In the genomic region with DNA sequence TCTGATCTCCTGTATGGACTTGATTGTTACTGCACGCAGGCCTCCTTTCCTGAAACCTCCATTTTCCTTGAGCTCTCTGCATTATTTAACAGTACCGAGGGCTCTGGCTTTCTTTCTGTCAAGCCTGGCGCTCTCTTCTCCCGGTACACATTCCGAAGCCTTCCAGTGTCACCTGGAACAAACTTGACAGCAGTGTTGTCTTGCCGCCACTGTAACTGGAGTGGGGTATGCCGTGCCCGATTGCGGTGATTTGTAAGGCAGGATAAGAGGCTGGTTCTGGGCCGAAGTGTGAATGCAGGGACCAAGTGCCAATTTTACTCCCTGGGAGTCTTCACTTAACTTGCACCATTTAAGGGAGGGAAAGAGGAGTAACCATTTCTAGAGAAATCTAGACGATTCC, we compare ENCODE assay signal across 14 mouse cellular contexts.
DNase-seq lines count a peak whose midpoint lies in the region; ATAC-seq and TF ChIP-seq lines count a peak whose summit lies in the region.
"Had no signal": no experiment of that assay in that cellular context is flagged by ENCODE, and none has a peak within 500 bp of the region (broad histone marks: within the 10 kb centered on the region; RNA-seq: fewer than 3 reads in every experiment).

No protein-coding gene starts in this region.

- H3K79me2 ChIP-seq in heart, adult 2 months (replicated peaks; ENCODE audit: control insufficient read depth, insufficient read depth, low read length) = peaks cover 8% of the 10 kb centered on the region

- peak overlapping the region; percentile 50 for H3K27ac ChIP-seq in heart, adult 2 months
- H3K27ac ChIP-seq in layer of hippocampus, adult 2 months = 0 out of 2 replicates have a peak overlapping the region, but pooled peaks have one; percentile 28
- H3K27ac ChIP-seq in brown adipose tissue, adult 24 weeks (replicated peaks; ENCODE audit: low read depth, low read length) = peak overlapping the region; percentile 86
- H3K27ac ChIP-seq in heart, embryonic 16.5 days (ENCODE audit: low read length) = peak overlapping the region; percentile 89
- H3K27ac ChIP-seq: forebrain, embryonic 13.5 days; liver, embryonic 13.5 days had no signal

- peak overlapping the region; percentile 21; the same call in 1 of the 2 replicates for H3K9ac ChIP-seq in heart, adult 2 months (ENCODE audit: low read depth, low read length)
- H3K9ac ChIP-seq in heart, embryonic 16.5 days (ENCODE audit: low read length) = peak overlapping the region; percentile 42
- H3K9ac ChIP-seq: forebrain, embryonic 13.5 days; liver, embryonic 13.5 days had no signal

- peak overlapping the region; percentile 5; the same call in 1 of the 2 replicates for H3K4me3 ChIP-seq in heart, adult 2 months
- H3K4me3 ChIP-seq in layer of hippocampus, adult 2 months = no peak overlapping the region
- H3K4me3 ChIP-seq in brown adipose tissue, adult 24 weeks (ENCODE audit: insufficient read depth, low read depth, low read length) = no peak overlapping the region
- no peak overlapping the region for H3K4me3 ChIP-seq in heart, embryonic 16.5 days (ENCODE audit: low read length)
- H3K4me3 ChIP-seq: forebrain, embryonic 13.5 days; liver, embryonic 13.5 days had no signal

- 0 out of 2 replicates have a peak, but pooled peaks have one; percentile 30 for TF ChIP-seq EP300 in heart, adult 2 months (IDR thresholded peaks at IDR 0.05; ENCODE audit: insufficient read depth, low read depth, low read length)

- no peak for TF ChIP-seq CTCF in heart, adult 2 months (IDR thresholded peaks at IDR 0.05)
- TF ChIP-seq CTCF in layer of hippocampus, adult 2 months (conservative IDR thresholded peaks at IDR 0.05) = no peak

- H3K27me3 ChIP-seq in heart, adult 2 months (ENCODE audit: control insufficient read depth, insufficient read depth, low read length) = no peaks in the 10 kb centered on the region
- H3K27me3 ChIP-seq in heart, embryonic 16.5 days (ENCODE audit: control insufficient read depth, insufficient read depth, low read length) = no peaks in the 10 kb centered on the region
- H3K27me3 ChIP-seq: forebrain, embryonic 13.5 days; liver, embryonic 13.5 days had no signal

- H3K36me3 ChIP-seq in heart, adult 2 months (ENCODE audit: control insufficient read depth, insufficient read depth, low read length) = peaks cover 30% of the 10 kb centered on the region
- 0 out of 2 replicates have a peak, but pooled peaks cover 2% of the 10 kb centered on the region for H3K36me3 ChIP-seq in heart, embryonic 16.5 days (ENCODE audit: control insufficient read depth, insufficient read depth)
- H3K36me3 ChIP-seq: liver, embryonic 13.5 days had no signal

- no peak for ATAC-seq in heart, embryonic 16.5 days (replicated peaks; ENCODE audit: extremely low read depth, insufficient read depth, low FRiP score)
- ATAC-seq: forebrain, embryonic 13.5 days; intestine, postnatal 0 days had no signal

- H3K9me3 ChIP-seq in heart, embryonic 16.5 days (replicated peaks; ENCODE audit: control insufficient read depth, low read length) = no peaks in the 10 kb centered on the region
- H3K9me3 ChIP-seq: liver, embryonic 13.5 days had no signal

- TF ChIP-seq POLR2A in heart, adult 2 months (IDR thresholded peaks at IDR 0.05; ENCODE audit: insufficient read depth, low read depth, low read length) = no peak

- intact Hi-C loops in heart, adult 2 months (cut with DNase I) = loop anchor here (2.0 to 5.0 kb wide), 2 partner anchors 34 to 56 kb away; no protein-coding TSS in a partner anchor
- intact Hi-C loops in heart, postnatal 10 days (cut with DNase I) = loop anchor here (5.0 kb wide), 1 partner anchor 76 kb away; the partner anchor contains the start of gene Mbnl2
- intact Hi-C loops in left cerebral cortex, postnatal 25 days (cut with DNase I) = no loop called here

- no peak for DNase-seq in heart, adult 2 months
- no peak for DNase-seq in heart, postnatal 10 days
- DNase-seq in layer of hippocampus, adult 2 months (ENCODE audit: low spot score in 2 of 2) = peak in 1 of 2 experiments; percentile 6
- DNase-seq in layer of hippocampus, postnatal 36 days = no peak
- no peak for DNase-seq in adrenal gland, adult 8-10 months
- DNase-seq in left cerebral cortex, postnatal 25 days (ENCODE audit: low spot score in 2 of 2) = no peak
- DNase-seq: cerebellum, postnatal 10 days; liver, embryonic 13.5 days; right cerebral cortex, adult 18-20 months; spleen, adult 18-20 months had no signal

- peaks cover 27% of the 10 kb centered on the region for H3K4me1 ChIP-seq in heart, adult 2 months (ENCODE audit: control insufficient read depth, insufficient read depth, low read length)
- H3K4me1 ChIP-seq in brown adipose tissue, adult 24 weeks (ENCODE audit: control insufficient read depth, insufficient read depth, insufficient read length, low read length) = peaks cover 49% of the 10 kb centered on the region
- peaks cover 58% of the 10 kb centered on the region for H3K4me1 ChIP-seq in heart, embryonic 16.5 days (ENCODE audit: control insufficient read depth, insufficient read depth, low read length)

- peak overlapping the region; percentile 54 for H3K4me2 ChIP-seq in heart, embryonic 16.5 days (ENCODE audit: low read depth, low read length)
- H3K4me2 ChIP-seq: forebrain, embryonic 13.5 days had no signal

- 16% methylated on average over 11 of the region's 11 CpGs for WGBS in heart, adult 2 months
- 20% methylated on average over 11 of the region's 11 CpGs for WGBS in heart, embryonic 16.5 days

Comparison
In these comparisons a context has a peak if more than half of its experiments do, and no peak if none do; other contexts are left out.
1. H3K27ac ChIP-seq: peak in every context shown above with its lines; median percentile 89 in heart, embryonic 16.5 days; 86 in brown adipose tissue, adult 24 weeks; 50 in heart, adult 2 months; 28 in layer of hippocampus, adult 2 months.